Mouse (Mus musculus) stomach, postnatal 0 days (tissue): ENCODE measurements around the gene Rbm14. TPM values are rescaled to one million over a fixed set of nuclear protein-coding genes. Genes with fewer than 3 reads are reported as not detected.

Source experiments
- ATAC-seq: fragments of 200-750 bp; cut with Nextera tagmentation; 2 replicates; pipeline ENCODE4 v1.8.0; 2017; ENCODE audit not compliant: low FRiP score, low TSS enrichment
- DNase-seq: peaks from one replicate; pipeline ENCODE4 v3.0.0-alpha.2; 2016; ENCODE audit warnings: low spot score
- H3K27ac ChIP-seq: fragments of 300-500 bp; sonication (generic); replicated peaks from 2 replicates; pipeline ENCODE4 v1.5.1; 2014; ENCODE audit warnings: mild to moderate bottlenecking, control low read depth
- H3K27me3 ChIP-seq: fragments of 300-500 bp; sonication (generic); 2 replicates; pipeline ENCODE4 v1.6.1; 2014; ENCODE audit warnings: low read length; ENCODE audit not compliant: control insufficient read depth, insufficient read depth
- H3K36me3 ChIP-seq: fragments of 300-500 bp; sonication (generic); 2 replicates; pipeline ENCODE4 v1.6.1; 2014; ENCODE audit warnings: low read length, mixed read lengths; ENCODE audit not compliant: control insufficient read depth, insufficient read depth
- H3K4me1 ChIP-seq: fragments of 300-500 bp; sonication (generic); replicated peaks from 2 replicates; pipeline ENCODE4 v1.6.1; 2014; ENCODE audit warnings: antibody characterized with exemption; ENCODE audit not compliant: control insufficient read depth, insufficient read depth
- H3K4me2 ChIP-seq: fragments of 300-500 bp; sonication (generic); replicated peaks from 2 replicates; pipeline ENCODE4 v1.6.1; 2014; ENCODE audit warnings: low read depth, mild to moderate bottlenecking, control low read depth, moderate library complexity
- H3K4me3 ChIP-seq: fragments of 300-500 bp; sonication (generic); 2 replicates; pipeline ENCODE4 v1.5.1; 2014; ENCODE audit warnings: low read depth, low read length, control low read depth
- H3K9ac ChIP-seq: fragments of 300-500 bp; sonication (generic); 2 replicates; pipeline ENCODE4 v1.6.1; 2014; ENCODE audit warnings: mild to moderate bottlenecking, low read length, control low read depth, mixed read lengths
- H3K9me3 ChIP-seq: fragments of 300-500 bp; sonication (generic); 2 replicates; pipeline ENCODE4 v1.6.1; 2016; ENCODE audit warnings: low read length; ENCODE audit not compliant: control insufficient read depth
- CTCF ChIP-seq: IDR thresholded peaks from 2 replicates; pipeline ENCODE4 v1.5.1; 2016; ENCODE audit warnings: antibody characterized with exemption, low read depth, mild to moderate bottlenecking, moderate library complexity
- EP300 ChIP-seq: optimal IDR thresholded peaks from 2 replicates; pipeline ENCODE3; 2016; ENCODE audit warnings: antibody characterized with exemption
- WGBS: fragments of 180-500 bp; shearing (Covaris S2); extraction: QIAGEN DNeasy Blood & Tissue Kit; methylation state at CpG from one replicate; pipeline ENCODE4 v1.1.7; 2014; 5-methylcytosine and 5-hydroxymethylcytosine counted together
- polyA plus RNA-seq: library from polyadenylated mRNA; unstranded; fragments of >200 nt; fragmentation: Nextera tagmentation; extraction: Ambion mirVana; gene quantifications from 2 replicates; pipeline ENCODE4 v1.2.1, GENCODE M21; 2015

Rbm14 gene
- polyA plus RNA-seq, 1 experiment from 2014 or later: 24.2 TPM

GRCm38 (mm10) chr19:4839149-4839548 lies 27.7 kb upstream of the Rbm14 start, which contains the start of the genes Ccs and Ccdc87:
Ccs (minus strand) TSS chr19:4839332.
Ccdc87 (plus strand) TSS chr19:4839366.
- Histone ChIP-seq H3K27ac (peak within 1 kb of the TSS; percentile 49), H3K4me2 (peak within 1 kb of the TSS; percentile 95), H3K27me3 (0 out of 2 replicates have a peak, but pooled peaks cover 3% of the 10 kb centered on the region), H3K4me3 (peak within 1 kb of the TSS; percentile 63), H3K4me1 (no peaks in the 10 kb centered on the region; the same call in 1 of the 2 replicates), H3K36me3 (no peaks in the 10 kb centered on the region), H3K9ac (peak within 1 kb of the TSS; percentile 73), H3K9me3 (no peaks in the 10 kb centered on the region)
- ATAC-seq (peak; percentile 97), DNase-seq (peak; percentile 97)
- TF ChIP-seq CTCF (no peak; the same call in 1 of the 2 replicates), EP300 (no peak)
- under 1% methylated on average over 25 of the region's 25 CpGs for WGBS

GRCm38 (mm10) chr19:4838526-4839140 lies 27.2 kb upstream of the Rbm14 start:
- no peaks in the 10 kb centered on the region for H3K9me3 ChIP-seq
- no peak for DNase-seq
- 0 out of 2 replicates have a peak, but pooled peaks cover 3% of the 10 kb centered on the region for H3K27me3 ChIP-seq
- TF ChIP-seq CTCF (no peak), EP300 (no peak)
- WGBS: 23% methylated on average over 10 of the region's 10 CpGs
- H3K4me2 ChIP-seq: peak overlapping the region; percentile 95
- peak overlapping the region; percentile 73 for H3K9ac ChIP-seq
- H3K4me1 ChIP-seq: no peaks in the 10 kb centered on the region; the same call in 1 of the 2 replicates
- H3K36me3 ChIP-seq: no peaks in the 10 kb centered on the region
- H3K27ac ChIP-seq: peak overlapping the region; percentile 49
- peak overlapping the region; percentile 63 for H3K4me3 ChIP-seq
- peak; percentile 3; the same call in 1 of the 2 replicates for ATAC-seq

GRCm38 (mm10) chr19:4837049-4837448 lies 25.6 kb upstream of the Rbm14 start:
- Histone ChIP-seq H3K27ac (no peak overlapping the region), H3K36me3 (no peaks in the 10 kb centered on the region; the same call in 1 of the 2 replicates), H3K9me3 (no peaks in the 10 kb centered on the region), H3K4me1 (no peaks in the 10 kb centered on the region; the same call in 1 of the 2 replicates), H3K4me3 (no peak overlapping the region), H3K4me2 (no peak overlapping the region), H3K27me3 (0 out of 2 replicates have a peak, but pooled peaks cover 2% of the 10 kb centered on the region), H3K9ac (no peak overlapping the region)
- TF ChIP-seq CTCF: no peak
- TF ChIP-seq EP300: no peak
- WGBS: 89% methylated on average over 6 of the region's 6 CpGs
- ATAC-seq (no peak), DNase-seq (no peak)

GRCm38 (mm10) chr19:4836096-4836495 lies 24.7 kb upstream of the Rbm14 start:
- no peaks in the 10 kb centered on the region; the same call in 1 of the 2 replicates for H3K4me1 ChIP-seq
- TF ChIP-seq CTCF: no peak
- no peak for TF ChIP-seq EP300
- no peak overlapping the region for H3K4me3 ChIP-seq
- ATAC-seq: no peak
- no peak overlapping the region for H3K9ac ChIP-seq
- WGBS: 54% methylated on average over 2 of the region's 2 CpGs
- H3K4me2 ChIP-seq: no peak overlapping the region
- H3K9me3 ChIP-seq: no peaks in the 10 kb centered on the region
- no peak overlapping the region for H3K27ac ChIP-seq
- no peaks in the 10 kb centered on the region for H3K27me3 ChIP-seq
- H3K36me3 ChIP-seq: no peaks in the 10 kb centered on the region; the same call in 1 of the 2 replicates
- DNase-seq: no peak

GRCm38 (mm10) chr19:4833977-4834376 lies 22.5 kb upstream of the Rbm14 start:
- no peaks in the 10 kb centered on the region; the same call in 1 of the 2 replicates for H3K36me3 ChIP-seq
- H3K9me3 ChIP-seq: no peaks in the 10 kb centered on the region
- H3K27ac ChIP-seq: no peak overlapping the region
- 87% methylated on average over 8 of the region's 8 CpGs for WGBS
- DNase-seq: no peak
- H3K4me3 ChIP-seq: no peak overlapping the region
- H3K4me1 ChIP-seq: no peaks in the 10 kb centered on the region
- no peak for TF ChIP-seq EP300
- TF ChIP-seq CTCF: no peak
- no peak for ATAC-seq
- no peaks in the 10 kb centered on the region for H3K27me3 ChIP-seq
- H3K9ac ChIP-seq: no peak overlapping the region
- no peak overlapping the region for H3K4me2 ChIP-seq

- ATAC-seq: no peak
- H3K4me2 ChIP-seq: no peak overlapping the region
- 58% methylated on average over 7 of the region's 7 CpGs for WGBS
These were observed 17.7 kb upstream of the Rbm14 start for GRCm38 (mm10) chr19:4829156-4829555.

More at GRCm38 (mm10) chr19:4829156-4829555, 17.7 kb upstream of the Rbm14 start:
- Histone ChIP-seq H3K27me3 (no peaks in the 10 kb centered on the region), H3K9ac (no peak overlapping the region), H3K36me3 (peaks cover 8% of the 10 kb centered on the region; the same call in 1 of the 2 replicates), H3K4me1 (no peaks in the 10 kb centered on the region), H3K27ac (no peak overlapping the region), H3K9me3 (no peaks in the 10 kb centered on the region), H3K4me3 (no peak overlapping the region)
- no peak for TF ChIP-seq CTCF
- TF ChIP-seq EP300: no peak
- DNase-seq: no peak
